Mouse (Mus musculus) liver, embryonic 18 days (tissue): ENCODE data around the gene Npr2. TPM values are rescaled to one million over a fixed set of nuclear protein-coding genes. Genes with fewer than 3 reads are reported as not detected.

Experiments used
- polyA plus RNA-seq: library from polyadenylated mRNA; depleted of rRNA; stranded (reverse); fragments of >200 nt; gene quantifications from 2 replicates; pipeline ENCODE4 v1.2.3, GENCODE M21; 2012; rRNA removed

Gene Npr2
- 2.2 and 2.9 TPM in 2 replicates for polyA plus RNA-seq

GRCm38 (mm10) chr4:43631046-43631955 is at the start of gene Npr2:
TSS of gene Npr2 (plus strand) at chr4:43631935.

DNA sequence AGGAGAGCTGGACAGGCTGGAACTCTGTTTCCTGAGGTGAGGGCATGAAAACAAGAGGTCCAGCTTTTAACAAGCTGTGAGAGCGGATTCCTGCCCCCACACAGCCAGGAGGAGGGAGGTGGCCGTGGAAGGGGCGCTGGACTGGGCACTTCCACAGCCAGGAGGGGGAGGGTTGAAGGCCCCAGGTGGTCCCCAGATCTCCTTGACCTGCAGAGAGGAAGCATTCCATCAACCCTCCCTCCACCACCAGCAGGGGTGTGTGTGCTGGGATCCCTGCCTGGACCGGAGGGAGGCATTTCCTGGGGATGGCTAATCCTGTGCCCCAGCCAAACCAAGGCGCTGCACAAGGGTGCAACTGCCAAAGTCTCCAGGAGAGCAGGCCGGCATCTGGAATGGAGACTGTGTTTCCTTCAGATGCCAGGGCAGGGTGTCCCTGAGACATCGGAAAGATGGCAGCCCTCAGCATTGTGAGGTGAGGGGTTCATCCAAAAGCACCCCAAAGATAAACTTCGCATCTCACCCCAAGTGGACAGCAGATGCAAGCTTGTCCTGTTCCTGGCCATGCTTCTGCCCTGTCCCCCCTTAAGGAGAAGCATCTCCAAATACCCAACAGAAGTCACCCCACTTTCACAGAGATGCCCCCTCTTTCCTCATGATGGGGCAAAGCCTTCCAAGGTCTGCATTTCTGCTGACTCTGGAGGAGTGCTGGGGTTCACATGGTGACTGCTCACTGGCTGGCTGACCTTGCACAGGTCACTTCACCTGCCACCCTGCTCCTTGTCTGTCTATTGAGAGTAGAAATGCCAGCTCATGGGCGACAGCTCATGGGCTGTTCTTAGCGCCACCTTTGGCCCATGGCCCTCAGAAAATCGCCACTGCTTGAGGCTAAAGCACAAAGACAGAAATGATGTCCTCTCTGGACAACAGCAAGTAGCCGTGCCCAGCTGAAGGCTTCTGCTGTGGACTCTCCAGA is 47.0 kb upstream of the Npr2 start, which contains the start of gene Msmp:
Gene Msmp (minus strand): TSS at position 51 of the 973 bp plus-strand sequence.

DNA sequence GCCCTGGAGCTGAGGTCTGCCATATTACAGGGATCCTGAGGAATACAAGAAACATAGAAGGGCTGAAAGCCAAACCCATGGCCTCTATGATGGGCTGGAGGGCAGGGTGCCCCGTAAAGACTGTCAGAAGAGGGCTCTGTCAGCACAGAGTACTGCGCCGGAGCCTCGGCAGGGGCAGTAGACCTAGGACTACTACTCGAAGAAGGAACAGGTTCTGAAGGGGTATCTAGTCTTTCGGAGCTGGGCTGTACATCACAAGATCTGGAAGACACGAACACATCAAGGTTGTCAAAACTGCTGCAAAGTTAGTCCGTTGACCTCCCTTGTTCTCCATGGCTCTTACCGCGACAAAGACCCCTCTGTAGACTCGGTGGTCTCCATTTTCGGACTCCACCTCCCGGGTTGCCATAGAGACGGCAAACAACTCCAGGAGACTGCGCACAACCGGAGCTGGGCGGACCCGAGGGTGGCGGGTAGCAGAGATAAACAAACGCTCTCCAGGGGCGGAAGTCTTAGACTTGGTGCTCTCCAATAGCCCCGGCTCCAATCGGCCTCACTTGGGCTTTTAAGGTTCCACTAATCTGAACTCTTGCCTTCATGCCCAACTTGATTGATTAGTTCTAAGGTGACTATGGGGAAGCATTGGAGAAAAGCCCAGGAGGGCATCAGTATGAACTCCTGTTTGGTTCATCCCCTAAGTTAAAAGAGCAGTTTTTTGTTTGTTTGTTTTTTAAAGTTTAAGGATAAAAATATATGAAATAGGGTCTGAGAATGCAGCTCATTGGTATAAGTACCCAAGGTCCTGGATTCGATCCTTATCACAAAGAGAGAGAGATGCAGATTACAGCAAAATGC is 21.7 kb downstream of the Npr2 start, which contains the start of gene Spag8:
Gene Spag8 (minus strand): TSS at position 434 of the 855 bp plus-strand sequence.

DNA sequence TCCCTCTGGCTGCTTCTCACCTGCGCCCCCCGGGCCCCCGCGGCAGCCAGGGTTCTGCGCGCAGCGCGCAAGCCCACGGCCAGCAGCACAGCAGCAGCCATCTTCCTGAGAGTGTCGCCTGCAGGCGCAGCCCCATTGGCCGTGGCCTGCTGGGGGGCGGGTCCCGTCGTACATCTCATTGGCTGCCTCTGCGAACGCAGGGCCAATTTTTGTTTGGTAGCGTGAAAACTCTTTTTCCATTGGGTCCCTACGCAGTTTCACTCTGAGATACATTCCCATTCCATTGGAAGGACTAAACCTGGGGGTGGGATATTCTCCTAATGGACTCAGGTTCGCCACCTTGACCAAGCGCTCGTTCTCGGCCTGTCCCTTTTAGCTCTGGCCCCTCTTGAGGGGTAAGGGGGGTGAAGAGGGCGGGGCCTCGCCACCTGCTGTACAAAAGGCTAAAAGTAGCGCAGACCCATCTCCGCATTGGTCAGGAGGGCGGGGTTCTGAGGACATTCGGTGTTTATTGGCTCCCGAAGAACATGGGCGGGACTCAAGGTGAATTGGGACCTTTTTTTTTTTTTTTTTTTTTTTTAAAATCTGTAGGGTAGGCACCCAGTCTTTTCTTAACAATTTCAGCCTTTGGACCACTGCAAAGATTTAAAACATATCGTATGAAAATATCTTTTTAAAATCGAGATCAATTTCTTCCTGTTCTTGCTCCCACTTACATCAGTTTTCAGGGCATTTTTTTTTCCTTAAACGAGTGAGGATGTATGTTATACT is 24.8 kb downstream of the Npr2 start, which contains the start of gene Hint2:
Gene Hint2 (minus strand): TSS at position 128 of the 771 bp plus-strand sequence.

GRCm38 (mm10) chr4:43668782-43669427 is 37.2 kb downstream of the Npr2 start, which contains the start of the genes Tmem8b and Fam221b:
TSS of gene Tmem8b (plus strand) at chr4:43668971.
TSS of gene Fam221b (minus strand) at chr4:43669145.

DNA sequence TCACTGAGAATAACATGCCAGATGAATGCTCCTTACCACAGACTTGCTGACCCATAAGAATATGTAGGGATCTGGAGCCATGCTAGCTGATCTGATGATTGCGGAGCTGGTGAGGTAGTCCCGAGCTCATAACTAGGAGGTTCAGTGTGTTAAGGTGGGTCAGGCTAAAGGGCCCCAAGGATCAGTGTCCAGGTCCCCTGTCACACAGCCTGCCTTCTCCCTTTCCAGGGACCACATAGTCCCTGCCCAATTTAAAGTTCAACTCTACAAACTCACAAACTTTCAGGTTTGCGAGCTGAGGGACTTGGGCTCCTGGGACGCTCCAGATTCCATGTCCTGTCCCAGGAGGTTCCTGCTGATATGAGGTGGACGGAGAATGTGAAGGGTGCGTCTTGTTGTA is 69.0 kb downstream of the Npr2 start, which contains the start of gene Olfr70:
Gene Olfr70 (minus strand): TSS at position 101 of the 400 bp plus-strand sequence.

Other genes starting within 250 kb of the Npr2 start
- 2.9 and 4.0 TPM in 2 replicates for gene Rusc2, start 250.0 kb upstream of the Npr2 start, polyA plus RNA-seq
- gene Fam166b, start 202.8 kb upstream of the Npr2 start, polyA plus RNA-seq, result 0.08 and 0.11 TPM in 2 replicates
- gene Tesk1, start 190.0 kb upstream of the Npr2 start, polyA plus RNA-seq, result 5.2 and 5.5 TPM in 2 replicates
- gene Cd72, start 177.3 kb upstream of the Npr2 start, polyA plus RNA-seq, result 5.9 and 7.6 TPM in 2 replicates
- 0.66 and 0.95 TPM in 2 replicates for gene Sit1, start 148.2 kb upstream of the Npr2 start, polyA plus RNA-seq
- 61.8 and 73.3 TPM in 2 replicates for gene Ccdc107, start 139.0 kb upstream of the Npr2 start, polyA plus RNA-seq
- gene Arhgef39, start 132.2 kb upstream of the Npr2 start, polyA plus RNA-seq, result 21.6 and 29.0 TPM in 2 replicates
- gene Car9, start 125.0 kb upstream of the Npr2 start, polyA plus RNA-seq, result 1.2 TPM in 2 replicates
- gene Tpm2, start 108.2 kb upstream of the Npr2 start, polyA plus RNA-seq, result 7.9 and 9.7 TPM in 2 replicates
- 18.2 and 19.5 TPM in 2 replicates for gene Creb3, start 69.6 kb upstream of the Npr2 start, polyA plus RNA-seq
- gene Tln1, start 69.2 kb upstream of the Npr2 start, polyA plus RNA-seq, result 24.2 and 32.2 TPM in 2 replicates
- 13.1 and 16.8 TPM in 2 replicates for gene Rgp1, start 53.2 kb upstream of the Npr2 start, polyA plus RNA-seq
- gene Gba2, start 53.1 kb upstream of the Npr2 start, polyA plus RNA-seq, result 10.0 and 13.0 TPM in 2 replicates
- 0.04 TPM in 1 of 2 replicates, not detected in the other for gene Msmp, start 47.4 kb upstream of the Npr2 start, polyA plus RNA-seq
- gene Spag8, start 21.7 kb downstream of the Npr2 start, polyA plus RNA-seq, result 0.25 and 0.35 TPM in 2 replicates
- 52.1 and 54.6 TPM in 2 replicates for gene Hint2, start 24.5 kb downstream of the Npr2 start, polyA plus RNA-seq
- 0.26 and 0.30 TPM in 2 replicates for gene Tmem8b, start 37.0 kb downstream of the Npr2 start, polyA plus RNA-seq
- under 0.01 and 0.03 TPM in 2 replicates for gene Fam221b, start 37.2 kb downstream of the Npr2 start, polyA plus RNA-seq
- gene Olfr70, start 68.9 kb downstream of the Npr2 start, polyA plus RNA-seq, result not detected in 2 replicates
- gene Olfr71, start 78.3 kb downstream of the Npr2 start, polyA plus RNA-seq, result not detected in 2 replicates
- gene Hrct1, start 95.3 kb downstream of the Npr2 start, polyA plus RNA-seq, result 0.28 and 0.39 TPM in 2 replicates
- 0.07 and 0.10 TPM in 2 replicates for gene Spaar, start 98.1 kb downstream of the Npr2 start, polyA plus RNA-seq
- gene Olfr159, start 139.1 kb downstream of the Npr2 start, polyA plus RNA-seq, result not detected in 2 replicates
- not detected in 2 replicates for gene Olfr156, start 192.0 kb downstream of the Npr2 start, polyA plus RNA-seq
- not detected in 2 replicates for gene Olfr157, start 208.3 kb downstream of the Npr2 start, polyA plus RNA-seq
- gene Olfr155, start 219.6 kb downstream of the Npr2 start, polyA plus RNA-seq, result not detected in 2 replicates
- 2.2 and 2.5 TPM in 2 replicates for gene Reck, start 243.6 kb downstream of the Npr2 start, polyA plus RNA-seq